Mouse (Mus musculus) stomach, embryonic 16.5 days (tissue): ENCODE measurements around the gene Krtap19-5. TPM values are rescaled to one million over a fixed set of nuclear protein-coding genes. Genes with fewer than 3 reads are reported as not detected.

Source experiments
- ATAC-seq: fragments of 200-750 bp; cut with Nextera tagmentation; 2 replicates; pipeline ENCODE4 v1.8.0; 2017; ENCODE audit warnings: moderate number of reproducible peaks, moderate TSS enrichment; ENCODE audit not compliant: insufficient read depth, low FRiP score
- H3K27ac ChIP-seq: fragments of 300-500 bp; sonication (generic); 2 replicates; pipeline ENCODE4 v1.5.1; 2014; ENCODE audit warnings: low read length
- H3K27me3 ChIP-seq: fragments of 300-500 bp; sonication (generic); 2 replicates; pipeline ENCODE4 v1.6.1; 2014; ENCODE audit warnings: low read length, control low read depth, mixed read lengths; ENCODE audit not compliant: control insufficient read depth, insufficient read depth
- H3K36me3 ChIP-seq: fragments of 300-500 bp; sonication (generic); 2 replicates; pipeline ENCODE4 v1.6.1; 2014; ENCODE audit warnings: low read length; ENCODE audit not compliant: control insufficient read depth, insufficient read depth
- H3K4me1 ChIP-seq: fragments of 300-500 bp; sonication (generic); 2 replicates; pipeline ENCODE4 v1.6.1; 2014; ENCODE audit warnings: low read length, control low read depth, mixed read lengths; ENCODE audit not compliant: control insufficient read depth, insufficient read depth
- H3K4me2 ChIP-seq: fragments of 300-500 bp; sonication (generic); 2 replicates; pipeline ENCODE4 v1.6.1; 2014; ENCODE audit warnings: low read depth, low read length, mixed read lengths
- H3K4me3 ChIP-seq: fragments of 300-500 bp; sonication (generic); replicated peaks from 2 replicates; pipeline ENCODE4 v1.5.1; 2014; ENCODE audit warnings: mild to moderate bottlenecking, low read length
- H3K9ac ChIP-seq: fragments of 300-500 bp; sonication (generic); 2 replicates; pipeline ENCODE4 v1.6.1; 2014; ENCODE audit warnings: low read length
- H3K9me3 ChIP-seq: fragments of 300-500 bp; sonication (generic); replicated peaks from 2 replicates; pipeline ENCODE4 v1.6.1; 2016; ENCODE audit warnings: low read length, control low read depth; ENCODE audit not compliant: control insufficient read depth
- WGBS: fragments of 180-500 bp; shearing (Covaris S2); extraction: QIAGEN DNeasy Blood & Tissue Kit; methylation state at CpG from one replicate; pipeline ENCODE4 v1.1.7; 2014; 5-methylcytosine and 5-hydroxymethylcytosine counted together
- polyA plus RNA-seq: library from polyadenylated mRNA; unstranded; fragments of >200 nt; fragmentation: Nextera tagmentation; extraction: Ambion mirVana; gene quantifications from 2 replicates; pipeline ENCODE4 v1.2.1, GENCODE M21; 2015

Gene Krtap19-5
- polyA plus RNA-seq: not detected in 2 replicates

DNA sequence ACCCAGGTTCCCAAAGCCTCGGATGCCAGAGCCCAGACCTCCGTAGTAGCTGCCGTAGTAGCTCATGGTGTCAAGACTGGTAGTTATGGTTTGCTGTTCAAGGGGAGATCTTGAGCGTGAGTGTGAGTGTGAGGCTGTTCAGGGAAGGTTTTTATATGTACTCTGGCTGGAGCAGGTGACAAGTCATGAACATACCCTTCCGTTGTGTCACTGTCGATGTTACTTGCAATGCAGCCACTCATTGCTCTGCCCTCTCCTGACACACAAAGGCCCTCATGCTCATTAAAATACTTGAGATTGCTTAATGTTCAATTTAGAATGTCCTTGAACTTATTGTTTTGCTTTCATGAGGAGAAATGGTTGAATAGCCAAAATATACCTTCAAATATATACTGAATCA, at the start of gene Krtap19-5:
Gene Krtap19-5 (minus strand): TSS at position 101 of the 400 bp plus-strand sequence.
- H3K4me2 ChIP-seq: no peak within 1 kb of the TSS
- H3K27ac ChIP-seq: no peak within 1 kb of the TSS
- no peaks in the 10 kb centered on the region for H3K9me3 ChIP-seq
- no peaks in the 10 kb centered on the region for H3K4me1 ChIP-seq
- ATAC-seq: no peak
- 91% methylated on average over 6 of the region's 6 CpGs for WGBS
- H3K36me3 ChIP-seq: no peaks in the 10 kb centered on the region
- H3K9ac ChIP-seq: no peak within 1 kb of the TSS
- no peak within 1 kb of the TSS for H3K4me3 ChIP-seq
- no peaks in the 10 kb centered on the region for H3K27me3 ChIP-seq

- no peak for ATAC-seq
- Histone ChIP-seq H3K9ac (no peak overlapping the region), H3K4me3 (no peak overlapping the region), H3K27ac (no peak overlapping the region), H3K27me3 (no peaks in the 10 kb centered on the region), H3K4me2 (no peak overlapping the region), H3K36me3 (no peaks in the 10 kb centered on the region), H3K4me1 (no peaks in the 10 kb centered on the region), H3K9me3 (no peaks in the 10 kb centered on the region)
- WGBS: 82% methylated on average over 6 of the region's 6 CpGs
Observed at GRCm38 (mm10) chr16:88941106-88941505, 44.8 kb upstream of the Krtap19-5 start.

GRCm38 (mm10) chr16:88938252-88938651, 42.0 kb upstream of the Krtap19-5 start:
- no peaks in the 10 kb centered on the region for H3K9me3 ChIP-seq
- 66% methylated on average over 7 of the region's 7 CpGs for WGBS
- no peak overlapping the region for H3K4me3 ChIP-seq
- no peak overlapping the region for H3K27ac ChIP-seq
- no peaks in the 10 kb centered on the region for H3K36me3 ChIP-seq
- ATAC-seq: no peak
- H3K4me1 ChIP-seq: no peaks in the 10 kb centered on the region
- no peaks in the 10 kb centered on the region for H3K27me3 ChIP-seq
- no peak overlapping the region for H3K4me2 ChIP-seq
- no peak overlapping the region for H3K9ac ChIP-seq

- H3K4me1 ChIP-seq: no peaks in the 10 kb centered on the region
- no peak within 1 kb of the TSS for H3K9ac ChIP-seq
- no peak for ATAC-seq
- 87% methylated on average over 3 of the region's 3 CpGs for WGBS
- H3K4me2 ChIP-seq: no peak within 1 kb of the TSS
- no peaks in the 10 kb centered on the region for H3K9me3 ChIP-seq
- no peak within 1 kb of the TSS for H3K27ac ChIP-seq
- no peaks in the 10 kb centered on the region for H3K27me3 ChIP-seq
- H3K4me3 ChIP-seq: no peak within 1 kb of the TSS
- H3K36me3 ChIP-seq: no peaks in the 10 kb centered on the region
Observed at GRCm38 (mm10) chr16:88932165-88932564, 35.9 kb upstream of the Krtap19-5 start, which contains the start of gene Krtap19-9b. Krtap19-9b (minus strand) TSS chr16:88932265.

GRCm38 (mm10) chr16:88886870-88887269, 9.4 kb downstream of the Krtap19-5 start:
- Histone ChIP-seq H3K36me3 (no peaks in the 10 kb centered on the region), H3K4me3 (no peak overlapping the region), H3K4me1 (no peaks in the 10 kb centered on the region), H3K27ac (no peak overlapping the region), H3K27me3 (no peaks in the 10 kb centered on the region), H3K4me2 (no peak overlapping the region), H3K9me3 (no peaks in the 10 kb centered on the region), H3K9ac (no peak overlapping the region)
- 81% methylated on average over 6 of the region's 6 CpGs for WGBS
- no peak for ATAC-seq

- no peaks in the 10 kb centered on the region for H3K36me3 ChIP-seq
- H3K9me3 ChIP-seq: no peaks in the 10 kb centered on the region
- no peak for ATAC-seq
- H3K4me3 ChIP-seq: no peak within 1 kb of the TSS
- WGBS: 91% methylated on average over 5 of the region's 5 CpGs
- H3K27ac ChIP-seq: no peak within 1 kb of the TSS
- no peaks in the 10 kb centered on the region for H3K27me3 ChIP-seq
- H3K4me1 ChIP-seq: no peaks in the 10 kb centered on the region
- H3K4me2 ChIP-seq: no peak within 1 kb of the TSS
- H3K9ac ChIP-seq: no peak within 1 kb of the TSS
Observed at GRCm38 (mm10) chr16:88884989-88885388, 11.3 kb downstream of the Krtap19-5 start, which contains the start of gene Krtap19-4. Krtap19-4 (minus strand) TSS chr16:88885089.

- no peak within 1 kb of the TSS for H3K27ac ChIP-seq
- H3K36me3 ChIP-seq: no peaks in the 10 kb centered on the region
- no peak for ATAC-seq
- H3K9ac ChIP-seq: no peak within 1 kb of the TSS
- no peak within 1 kb of the TSS for H3K4me2 ChIP-seq
- H3K4me1 ChIP-seq: no peaks in the 10 kb centered on the region
- no peak within 1 kb of the TSS for H3K4me3 ChIP-seq
- WGBS: 69% methylated on average over 2 of the region's 2 CpGs
- H3K27me3 ChIP-seq: no peaks in the 10 kb centered on the region
- H3K9me3 ChIP-seq: no peaks in the 10 kb centered on the region
Observed at GRCm38 (mm10) chr16:88877938-88878337, 18.3 kb downstream of the Krtap19-5 start, which contains the start of gene Krtap19-3. Krtap19-3 (minus strand) TSS chr16:88878038.

- Histone ChIP-seq H3K4me2 (no peak within 1 kb of the TSS), H3K36me3 (no peaks in the 10 kb centered on the region), H3K27ac (no peak within 1 kb of the TSS), H3K4me1 (no peaks in the 10 kb centered on the region), H3K9ac (no peak within 1 kb of the TSS), H3K9me3 (no peaks in the 10 kb centered on the region), H3K4me3 (no peak within 1 kb of the TSS), H3K27me3 (no peaks in the 10 kb centered on the region)
- 93% methylated on average over 3 of the region's 3 CpGs for WGBS
- no peak for ATAC-seq
Observed at GRCm38 (mm10) chr16:88874169-88874568, 22.1 kb downstream of the Krtap19-5 start, which contains the start of gene Krtap19-2. Krtap19-2 (minus strand) TSS chr16:88874269.

DNA sequence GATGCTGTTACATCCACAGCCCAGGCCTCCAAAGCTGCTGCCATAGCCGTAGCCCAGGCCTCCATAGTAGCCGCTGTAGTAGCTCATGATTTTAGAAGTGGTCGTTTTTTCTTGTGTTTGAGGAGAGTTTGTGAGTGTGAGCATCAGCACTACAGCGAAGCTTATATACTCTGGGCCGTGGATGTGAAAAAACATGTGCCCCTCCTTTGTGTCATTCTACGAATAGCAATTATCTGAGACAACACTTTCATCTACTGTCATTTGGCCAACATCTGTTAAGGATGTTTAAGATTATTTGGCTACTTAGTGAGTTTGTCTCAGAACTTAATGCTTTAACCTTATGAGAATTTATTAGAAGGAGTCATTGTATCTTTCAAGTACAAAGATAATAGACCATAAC, 26.9 kb downstream of the Krtap19-5 start, which contains the start of gene Krtap19-1:
Gene Krtap19-1 (minus strand): TSS at position 101 of the 400 bp plus-strand sequence.
- H3K4me3 ChIP-seq: no peak within 1 kb of the TSS
- no peak within 1 kb of the TSS for H3K4me2 ChIP-seq
- 82% methylated on average over 6 of the region's 6 CpGs for WGBS
- no peaks in the 10 kb centered on the region for H3K4me1 ChIP-seq
- no peak within 1 kb of the TSS for H3K9ac ChIP-seq
- H3K36me3 ChIP-seq: no peaks in the 10 kb centered on the region
- no peaks in the 10 kb centered on the region for H3K27me3 ChIP-seq
- no peaks in the 10 kb centered on the region for H3K9me3 ChIP-seq
- no peak for ATAC-seq
- H3K27ac ChIP-seq: no peak within 1 kb of the TSS
